Mouse (Mus musculus) cerebellum, adult 11 months (tissue): ENCODE data around the gene Bet1l.

Experiments
- DNase-seq: peaks from one replicate; pipeline ENCODE4 v3.0.0; 2022

The Bet1l gene

GRCm38 (mm10) chr7:140856785-140857549 lies 410 bp downstream of the Bet1l start, which contains the start of gene Ric8a:
Gene Ric8a, plus strand, starts transcription at chr7:140856957.
- peak; percentile 81 for DNase-seq

GRCm38 (mm10) chr7:140855860-140856784 lies 1.3 kb downstream of the Bet1l start, which contains the start of gene Gm45785:
Gene Gm45785, minus strand, starts transcription at chr7:140856331.
- peak; percentile 76 for DNase-seq

- DNase-seq: no peak
Measured at GRCm38 (mm10) chr7:140855181-140855580, 2.2 kb downstream of the Bet1l start.

GRCm38 (mm10) chr7:140854483-140854882 lies 2.9 kb downstream of the Bet1l start:
- no peak for DNase-seq

GRCm38 (mm10) chr7:140853386-140853785 lies 4.0 kb downstream of the Bet1l start:
- no peak for DNase-seq

GRCm38 (mm10) chr7:140851916-140852315 lies 5.5 kb downstream of the Bet1l start:
- no peak for DNase-seq

GRCm38 (mm10) chr7:140848591-140848990 lies 8.8 kb downstream of the Bet1l start:
- no peak for DNase-seq

- DNase-seq: no peak
Measured at GRCm38 (mm10) chr7:140847755-140848580, 9.4 kb downstream of the Bet1l start, which contains the start of gene Odf3. Gene Odf3, plus strand, starts transcription at chr7:140847805.

- no peak for DNase-seq
Measured at GRCm38 (mm10) chr7:140846676-140847075, 10.7 kb downstream of the Bet1l start.

GRCm38 (mm10) chr7:140845683-140846082 lies 11.7 kb downstream of the Bet1l start:
- DNase-seq: no peak

GRCm38 (mm10) chr7:140844905-140845665 lies 12.3 kb downstream of the Bet1l start, which contains the start of gene Scgb1c1:
Gene Scgb1c1, plus strand, starts transcription at chr7:140845547.
- peak; percentile 83 for DNase-seq

- DNase-seq: no peak
Measured at GRCm38 (mm10) chr7:140843806-140844205, 13.6 kb downstream of the Bet1l start.

GRCm38 (mm10) chr7:140840750-140841735 lies 16.3 kb downstream of the Bet1l start:
- no peak for DNase-seq

GRCm38 (mm10) chr7:140839556-140839955 lies 17.8 kb downstream of the Bet1l start:
- DNase-seq: no peak

GRCm38 (mm10) chr7:140836243-140837115 lies 20.9 kb downstream of the Bet1l start:
- DNase-seq: no peak

- DNase-seq: no peak
Measured at GRCm38 (mm10) chr7:140835758-140836087, 21.7 kb downstream of the Bet1l start.

GRCm38 (mm10) chr7:140834968-140835757 lies 22.2 kb downstream of the Bet1l start, which contains the start of gene Urah:
Gene Urah, plus strand, starts transcription at chr7:140835018.
- no peak for DNase-seq

- DNase-seq: no peak
Measured at GRCm38 (mm10) chr7:140833341-140833740, 24.0 kb downstream of the Bet1l start.

- no peak for DNase-seq
Measured at GRCm38 (mm10) chr7:140831447-140831846, 25.9 kb downstream of the Bet1l start.
